Comparison of ENCODE assay signal across 24 mouse cellular contexts in the genomic region with DNA sequence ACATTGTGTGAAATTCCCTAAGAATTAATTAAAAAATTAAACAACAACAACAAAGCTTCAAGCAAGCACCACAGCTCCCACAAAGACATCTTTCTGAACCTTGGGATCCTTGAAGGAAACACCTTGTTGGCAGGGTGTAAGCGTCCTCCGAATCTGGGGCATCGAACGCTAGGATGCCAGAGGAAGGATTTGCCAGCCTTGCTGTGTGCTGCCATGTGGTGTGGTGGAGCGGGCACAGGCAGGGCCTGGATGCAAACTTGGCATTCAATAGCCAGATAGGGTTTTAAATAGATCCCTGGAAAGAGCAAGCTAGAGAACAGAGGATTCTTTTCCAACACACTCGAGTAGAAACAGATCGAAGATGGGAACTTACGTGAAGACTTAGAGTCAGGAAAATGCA.
DNase-seq lines count a peak whose midpoint lies in the region; ATAC-seq lines count a peak whose summit lies in the region.
"Had no signal": no experiment of that assay in that cellular context is flagged by ENCODE, and none has a peak within 500 bp of the region (broad histone marks: within the 10 kb centered on the region; RNA-seq: fewer than 3 reads in every experiment).

No protein-coding gene starts in this region.

- no peak overlapping the region for H3K4me3 ChIP-seq in forebrain, embryonic 16.5 days (replicated peaks; ENCODE audit: low read length)
- no peak overlapping the region for H3K4me3 ChIP-seq in forebrain, embryonic 11.5 days (ENCODE audit: low read depth, low read length)
- no peak overlapping the region for H3K4me3 ChIP-seq in midbrain, embryonic 13.5 days (replicated peaks)
- no peak overlapping the region for H3K4me3 ChIP-seq in kidney, embryonic 15.5 days (replicated peaks)
- H3K4me3 ChIP-seq: embryonic facial prominence, embryonic 12.5 days; hindbrain, embryonic 10.5 days; hindbrain, embryonic 15.5 days; midbrain, embryonic 15.5 days had no signal

- 76% methylated on average over 8 of the region's 8 CpGs for WGBS in forebrain, embryonic 16.5 days
- 93% methylated on average over 8 of the region's 8 CpGs for WGBS in forebrain, embryonic 11.5 days
- WGBS in midbrain, embryonic 13.5 days, result 94% methylated on average over 8 of the region's 8 CpGs
- 96% methylated on average over 8 of the region's 8 CpGs for WGBS in kidney, embryonic 15.5 days

- peaks cover 2% of the 10 kb centered on the region for H3K4me1 ChIP-seq in forebrain, embryonic 16.5 days (replicated peaks; ENCODE audit: control insufficient read depth, insufficient read depth, low read length)
- peaks cover 4% of the 10 kb centered on the region for H3K4me1 ChIP-seq in forebrain, embryonic 11.5 days (replicated peaks; ENCODE audit: control insufficient read depth, insufficient read depth, low read length)
- peaks cover 5% of the 10 kb centered on the region for H3K4me1 ChIP-seq in midbrain, embryonic 13.5 days (replicated peaks)
- peaks cover 3% of the 10 kb centered on the region; the same call in 1 of the 2 replicates for H3K4me1 ChIP-seq in kidney, embryonic 15.5 days
- H3K4me1 ChIP-seq: midbrain, embryonic 15.5 days had no signal

- no peak for ATAC-seq in forebrain, embryonic 16.5 days
- no peak for ATAC-seq in forebrain, embryonic 11.5 days (replicated peaks; ENCODE audit: low FRiP score)
- ATAC-seq in midbrain, embryonic 13.5 days, result no peak
- ATAC-seq in kidney, embryonic 15.5 days (replicated peaks; ENCODE audit: low FRiP score), result no peak
- ATAC-seq: inflammation-experienced regulatory T-cells, adult 6 months; midbrain, embryonic 15.5 days had no signal

- no peaks in the 10 kb centered on the region for H3K9me3 ChIP-seq in forebrain, embryonic 16.5 days (ENCODE audit: control insufficient read depth, low read length)
- H3K9me3 ChIP-seq in forebrain, embryonic 11.5 days (ENCODE audit: control insufficient read depth, low read length), result no peaks in the 10 kb centered on the region
- H3K9me3 ChIP-seq in midbrain, embryonic 13.5 days, result no peaks in the 10 kb centered on the region
- H3K9me3 ChIP-seq in kidney, embryonic 15.5 days (replicated peaks), result no peaks in the 10 kb centered on the region
- H3K9me3 ChIP-seq: embryonic facial prominence, embryonic 12.5 days; hindbrain, embryonic 10.5 days; hindbrain, embryonic 15.5 days; midbrain, embryonic 15.5 days had no signal

- DNase-seq in forebrain, embryonic 11.5 days (ENCODE audit: low spot score), result no peak
- peak; percentile 36 for DNase-seq in cerebellum, adult 11 months
- peak; percentile 39 for DNase-seq in cerebellum, adult 8-10 months
- peak; percentile 78 to 83 for DNase-seq in cerebellum, postnatal 25 days
- DNase-seq in adrenal gland, adult 8-10 months, result no peak
- DNase-seq: adrenal gland, postnatal 36 days; embryo, embryonic 11 days; heart, postnatal 14 days; kidney, adult 18-20 months; liver; lung, adult 2 months; lung, postnatal 14 days; spleen, adult 18-20 months; thymus, postnatal 14 days had no signal

- H3K9ac ChIP-seq in forebrain, embryonic 16.5 days (replicated peaks; ENCODE audit: low read depth, low read length), result no peak overlapping the region
- H3K9ac ChIP-seq in forebrain, embryonic 11.5 days (ENCODE audit: low read length), result no peak overlapping the region
- no peak overlapping the region for H3K9ac ChIP-seq in midbrain, embryonic 13.5 days (replicated peaks)
- H3K9ac ChIP-seq in kidney, embryonic 15.5 days, result no peak overlapping the region
- H3K9ac ChIP-seq: embryonic facial prominence, embryonic 12.5 days; hindbrain, embryonic 15.5 days; liver, embryonic 14.5 days; midbrain, embryonic 15.5 days had no signal

- H3K27me3 ChIP-seq in forebrain, embryonic 16.5 days (replicated peaks; ENCODE audit: control insufficient read depth, insufficient read depth, low read length), result no peaks in the 10 kb centered on the region
- H3K27me3 ChIP-seq in forebrain, embryonic 11.5 days (ENCODE audit: control insufficient read depth, insufficient read depth, low read length), result no peaks in the 10 kb centered on the region; the same call in 1 of the 2 replicates
- no peaks in the 10 kb centered on the region for H3K27me3 ChIP-seq in midbrain, embryonic 13.5 days
- H3K27me3 ChIP-seq in kidney, embryonic 15.5 days, result no peaks in the 10 kb centered on the region
- H3K27me3 ChIP-seq: embryonic facial prominence, embryonic 12.5 days; hindbrain, embryonic 15.5 days; midbrain, embryonic 15.5 days had no signal

- no peak overlapping the region for H3K4me2 ChIP-seq in forebrain, embryonic 16.5 days (ENCODE audit: low read length)
- H3K4me2 ChIP-seq in forebrain, embryonic 11.5 days (ENCODE audit: low read depth, low read length, severe bottlenecking), result no peak overlapping the region
- H3K4me2 ChIP-seq in midbrain, embryonic 13.5 days (replicated peaks), result no peak overlapping the region
- no peak overlapping the region for H3K4me2 ChIP-seq in kidney, embryonic 15.5 days
- H3K4me2 ChIP-seq: embryonic facial prominence, embryonic 12.5 days; hindbrain, embryonic 15.5 days; midbrain, embryonic 15.5 days had no signal

- 0 out of 2 replicates have a peak overlapping the region, but pooled peaks have one; percentile 8 for H3K27ac ChIP-seq in forebrain, embryonic 16.5 days (ENCODE audit: low read length)
- no peak overlapping the region for H3K27ac ChIP-seq in forebrain, embryonic 11.5 days (ENCODE audit: low read depth, low read length)
- no peak overlapping the region for H3K27ac ChIP-seq in midbrain, embryonic 13.5 days
- H3K27ac ChIP-seq in kidney, embryonic 15.5 days, result no peak overlapping the region
- H3K27ac ChIP-seq: embryonic facial prominence, embryonic 12.5 days; hindbrain, embryonic 10.5 days; hindbrain, embryonic 15.5 days; kidney, postnatal 0 days; liver, embryonic 14.5 days; midbrain, embryonic 15.5 days had no signal

- H3K36me3 ChIP-seq in forebrain, embryonic 16.5 days (ENCODE audit: control insufficient read depth, insufficient read depth), result no peaks in the 10 kb centered on the region
- no peaks in the 10 kb centered on the region for H3K36me3 ChIP-seq in forebrain, embryonic 11.5 days (ENCODE audit: control insufficient read depth, insufficient read depth, low read length)
- no peaks in the 10 kb centered on the region for H3K36me3 ChIP-seq in midbrain, embryonic 13.5 days
- no peaks in the 10 kb centered on the region for H3K36me3 ChIP-seq in kidney, embryonic 15.5 days
- H3K36me3 ChIP-seq: embryonic facial prominence, embryonic 12.5 days; hindbrain, embryonic 10.5 days; hindbrain, embryonic 15.5 days; midbrain, embryonic 15.5 days had no signal

Comparison
In these comparisons a context has a peak if more than half of its experiments do, and no peak if none do; other contexts are left out.
1. DNase-seq: peak in cerebellum, adult 11 months (single experiment), cerebellum, adult 8-10 months (single experiment) and cerebellum, postnatal 25 days (2 of 2); none in forebrain, embryonic 11.5 days (single experiment) and adrenal gland, adult 8-10 months (single experiment).